Mouse (Mus musculus): ENCODE measurements at regions not wholly inside any gene's neighbourhood (a gene's known extent, or its start where the extent isn't known, plus 50 kb on each side); places are given as distances from the start of the nearest gene placed in this dataset.

DNA sequence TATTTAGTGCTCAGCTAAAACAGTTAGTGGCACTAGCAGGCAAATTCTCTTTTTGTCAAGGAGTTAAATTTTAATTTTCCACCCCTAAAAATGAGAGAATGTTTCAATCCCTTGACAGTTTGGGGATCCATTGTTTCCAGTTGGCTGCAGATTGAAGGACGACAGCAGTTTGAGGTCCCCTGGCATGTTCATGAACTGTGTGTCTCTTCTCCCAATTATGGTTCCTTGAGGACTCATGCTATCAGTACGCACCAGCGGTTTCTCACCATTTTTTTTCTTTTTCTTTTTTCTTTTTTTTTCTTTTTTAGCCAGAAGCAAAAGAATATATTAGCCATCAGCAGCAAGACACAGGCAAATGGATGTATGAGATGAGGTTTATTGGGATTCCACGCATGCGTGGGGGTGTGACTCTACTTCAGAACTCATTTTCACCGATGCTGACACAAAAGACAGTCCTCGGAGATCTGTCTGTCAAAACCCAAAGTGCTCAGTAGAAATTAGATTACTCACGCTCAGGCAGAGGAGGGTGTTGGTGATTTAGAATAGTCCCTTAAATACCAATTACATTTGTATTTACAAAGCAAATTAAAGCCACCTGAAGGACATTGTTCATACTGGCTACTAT is 157.8 kb upstream of the Arrdc4 start:
- TF ChIP-seq CTCF (IDR thresholded peaks at IDR 0.05; ENCODE audit: insufficient read depth, low read depth, low read length) (no peak), POLR2A (IDR thresholded peaks at IDR 0.05; ENCODE audit: insufficient read depth, low read depth, low read length) (no peak)
